Mouse (Mus musculus) left cerebral cortex, adult 9 months (tissue): ENCODE measurements around the gene Gm5431.

Experiments used
- DNase-seq, 2 experiments: peaks; one replicate each; pipeline ENCODE4 v3.0.0; 2022; ENCODE audit warnings: low spot score in 2 of 2

Gene Gm5431

DNA sequence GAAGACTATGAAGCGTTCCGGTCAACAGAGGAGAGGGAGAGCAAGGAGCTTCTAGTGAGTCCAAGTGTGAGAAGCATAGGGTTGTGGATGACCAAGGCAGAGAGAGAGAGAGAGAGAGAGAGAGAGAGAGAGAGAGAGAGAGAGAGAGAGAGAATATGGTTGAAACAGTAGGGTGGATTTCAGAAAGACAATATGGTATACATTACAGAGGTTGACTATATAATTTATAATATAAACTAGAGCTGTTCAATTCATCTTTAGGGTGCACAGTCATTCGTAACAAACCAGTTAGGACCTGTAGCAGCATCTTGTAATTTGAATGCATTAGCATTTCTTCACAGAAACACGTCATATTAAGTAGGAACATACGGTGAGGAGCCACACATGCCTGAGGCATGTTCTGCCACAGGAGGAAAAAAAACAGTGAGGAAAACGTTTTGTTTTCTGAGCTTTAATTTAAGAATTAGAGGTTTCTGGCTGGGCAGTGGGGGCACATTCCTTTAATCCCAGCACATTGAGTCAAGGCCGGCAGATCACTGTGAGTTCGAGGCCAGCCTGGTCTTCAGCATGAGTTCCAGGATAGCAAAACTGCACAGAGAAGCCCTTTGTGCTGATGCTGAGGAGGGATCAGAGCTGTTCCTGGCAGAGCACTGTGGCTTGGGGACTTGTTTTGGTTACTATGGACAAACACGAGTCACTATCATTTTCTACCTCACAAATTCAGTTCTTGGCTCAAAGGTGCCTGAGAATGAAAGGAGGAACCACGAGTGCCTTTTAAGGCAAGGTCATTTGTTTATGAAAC lies 62.9 kb downstream of the Gm5431 start:
- no peak for DNase-seq

DNA sequence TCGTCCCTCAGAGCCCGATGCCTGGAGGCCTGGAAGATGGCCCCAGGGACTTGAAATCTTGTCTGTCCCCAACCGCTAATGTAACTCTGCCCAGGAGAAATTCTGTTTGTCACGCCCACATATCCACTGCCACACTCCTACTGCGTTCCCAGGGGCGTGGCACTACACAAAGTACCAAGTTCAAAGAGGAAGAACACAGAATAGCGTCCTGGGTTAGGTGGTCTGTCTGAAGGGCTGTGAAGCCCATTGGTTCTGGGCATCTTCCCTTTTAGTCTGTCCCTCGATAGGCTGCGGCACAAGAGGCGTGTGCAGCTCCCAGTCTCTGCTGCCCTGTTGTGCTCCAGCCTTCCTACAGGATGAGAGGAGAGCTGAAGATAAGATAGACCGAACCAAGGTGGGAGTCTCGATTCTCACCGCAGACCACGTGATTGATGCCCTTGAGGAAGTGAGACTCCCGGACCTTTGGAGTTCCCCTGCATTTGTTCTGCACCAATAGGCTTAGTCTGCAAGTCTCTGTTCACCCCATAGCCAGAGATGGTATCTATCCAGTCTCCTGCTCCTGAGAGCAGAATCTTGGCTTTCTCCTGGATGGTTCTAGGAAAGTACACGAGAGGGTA lies 63.7 kb downstream of the Gm5431 start:
- no peak for DNase-seq
